Mouse (Mus musculus) liver, embryonic 16.5 days (tissue): ENCODE data around the gene Ilvbl. TPM values are rescaled to one million over a fixed set of nuclear protein-coding genes. Genes with fewer than 3 reads are reported as not detected.
"Not testable (repeated sequence)": the region's sequence is repeated elsewhere in the genome, so short reads cannot be mapped to it uniquely, and the experiment has no call there.

Source experiments
- ATAC-seq: fragments of 200-750 bp; cut with Nextera tagmentation; 2 replicates; pipeline ENCODE4 v1.8.0; 2017; ENCODE audit warnings: low read depth, mild to moderate bottlenecking, moderate number of reproducible peaks, moderate library complexity
- H3K27ac ChIP-seq: fragments of 300-500 bp; sonication (generic); 2 replicates; pipeline ENCODE4 v1.5.1; 2014; ENCODE audit warnings: mild to moderate bottlenecking, low read length
- H3K27me3 ChIP-seq: fragments of 300-500 bp; sonication (generic); 2 replicates; pipeline ENCODE4 v1.6.1; 2014; ENCODE audit warnings: low read depth, low read length, mixed read lengths; ENCODE audit not compliant: control insufficient read depth, insufficient read depth
- H3K36me3 ChIP-seq: fragments of 300-500 bp; sonication (generic); 2 replicates; pipeline ENCODE4 v1.6.1; 2014; ENCODE audit warnings: mild to moderate bottlenecking; ENCODE audit not compliant: control insufficient read depth, insufficient read depth
- H3K4me1 ChIP-seq: fragments of 300-500 bp; sonication (generic); 2 replicates; pipeline ENCODE4 v1.6.1; 2014; ENCODE audit warnings: low read depth, low read length, mixed read lengths; ENCODE audit not compliant: control insufficient read depth
- H3K4me2 ChIP-seq: fragments of 300-500 bp; sonication (generic); 2 replicates; pipeline ENCODE4 v1.6.1; 2014; ENCODE audit warnings: low read depth, low read length, mixed read lengths
- H3K4me3 ChIP-seq: fragments of 300-500 bp; sonication (generic); 2 replicates; pipeline ENCODE4 v1.5.1; 2014; ENCODE audit warnings: low read depth, mild to moderate bottlenecking, low read length
- H3K9ac ChIP-seq: fragments of 300-500 bp; sonication (generic); 2 replicates; pipeline ENCODE4 v1.6.1; 2014; ENCODE audit warnings: low read depth, low read length
- H3K9me3 ChIP-seq: fragments of 300-500 bp; sonication (generic); replicated peaks from 2 replicates; pipeline ENCODE4 v1.6.1; 2016; ENCODE audit warnings: low read length; ENCODE audit not compliant: control insufficient read depth
- WGBS: fragments of 180-500 bp; shearing (Covaris S2); extraction: QIAGEN DNeasy Blood & Tissue Kit; methylation state at CpG from one replicate; pipeline ENCODE4 v1.1.7; 2014; ENCODE audit not compliant: insufficient replicate concordance; 5-methylcytosine and 5-hydroxymethylcytosine counted together
- polyA plus RNA-seq: library from polyadenylated mRNA; unstranded; fragments of >200 nt; fragmentation: Nextera tagmentation; extraction: Ambion mirVana; gene quantifications from 2 replicates; pipeline ENCODE4 v1.2.1, GENCODE M21; 2015

Ilvbl gene
- polyA plus RNA-seq, result 13.7 and 14.6 TPM in 2 replicates

- no peaks in the 10 kb centered on the region for H3K9me3 ChIP-seq
- ATAC-seq, result peak; percentile 86
- peak within 1 kb of the TSS; percentile 78 for H3K9ac ChIP-seq
Observed at GRCm38 (mm10) chr10:78574250-78575104, at the start of gene Ilvbl. Gene Ilvbl, plus strand, starts transcription at chr10:78574346.

DNA sequence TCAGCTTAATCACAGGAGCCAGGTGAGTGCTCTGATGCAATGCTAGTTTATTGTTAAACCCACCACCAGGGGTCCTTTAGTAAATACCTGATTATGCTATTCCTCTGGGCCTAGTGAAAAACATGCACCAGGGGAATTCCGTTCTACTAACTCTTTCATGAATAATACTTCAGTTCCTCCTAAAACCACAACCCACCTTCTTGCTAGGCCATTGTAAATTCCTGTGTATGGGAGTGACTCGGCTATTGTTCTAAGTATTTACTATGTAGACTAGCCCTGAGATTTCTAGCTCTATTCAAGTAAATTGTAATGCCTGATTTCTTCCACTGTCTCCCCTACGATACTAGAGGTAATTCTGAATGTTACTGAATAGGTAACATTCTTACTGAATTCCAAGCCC, 49.1 kb upstream of the Ilvbl start:
- not testable (repeated sequence) for H3K36me3 ChIP-seq, H3K27ac ChIP-seq, H3K27me3 ChIP-seq, H3K4me2 ChIP-seq, H3K9ac ChIP-seq, ATAC-seq, H3K9me3 ChIP-seq, H3K4me3 ChIP-seq, H3K4me1 ChIP-seq
- 50% methylated on average over 3 of the region's 3 CpGs for WGBS

More at GRCm38 (mm10) chr10:78574250-78575104, at the start of gene Ilvbl:
- peaks cover 22% of the 10 kb centered on the region for H3K4me1 ChIP-seq
- H3K27me3 ChIP-seq, result no peaks in the 10 kb centered on the region
- H3K27ac ChIP-seq, result peak within 1 kb of the TSS; percentile 89
- H3K4me3 ChIP-seq, result peak within 1 kb of the TSS; percentile 80
- peak within 1 kb of the TSS; percentile 96 for H3K4me2 ChIP-seq
- H3K36me3 ChIP-seq, result no peaks in the 10 kb centered on the region
- under 1% methylated on average over 51 of the region's 51 CpGs for WGBS

- no peaks in the 10 kb centered on the region for H3K27me3 ChIP-seq
- no peak overlapping the region for H3K4me2 ChIP-seq
- no peak overlapping the region for H3K9ac ChIP-seq
- H3K4me1 ChIP-seq, result no peaks in the 10 kb centered on the region
- no peak overlapping the region for H3K4me3 ChIP-seq
- H3K27ac ChIP-seq, result no peak overlapping the region
- WGBS, result 45% methylated on average over 4 of the region's 4 CpGs
- H3K9me3 ChIP-seq, result no peaks in the 10 kb centered on the region
- no peak for ATAC-seq
- H3K36me3 ChIP-seq, result no peaks in the 10 kb centered on the region
Observed at GRCm38 (mm10) chr10:78525511-78525910, 48.6 kb upstream of the Ilvbl start.

DNA sequence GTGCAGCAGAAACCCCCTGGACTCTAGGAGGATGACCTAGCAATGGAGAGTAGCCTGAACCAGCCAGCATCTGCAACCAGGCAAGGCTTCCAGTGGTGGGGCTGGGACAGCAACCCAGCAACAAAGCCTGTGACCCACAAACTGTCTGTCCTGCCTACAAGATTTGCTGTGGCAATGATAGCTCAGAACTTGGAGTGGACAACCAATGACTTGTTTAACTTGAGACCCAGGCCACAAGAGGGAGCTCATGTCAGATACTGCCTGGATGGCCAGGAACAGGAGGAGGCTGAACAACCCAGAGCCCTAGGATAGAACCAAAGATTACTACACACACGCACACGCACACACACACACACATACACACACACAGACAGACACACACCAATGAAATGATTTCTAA, 33.2 kb upstream of the Ilvbl start:
- H3K9ac ChIP-seq, result no peak overlapping the region
- H3K27me3 ChIP-seq, result no peaks in the 10 kb centered on the region
- no peaks in the 10 kb centered on the region for H3K36me3 ChIP-seq
- no peaks in the 10 kb centered on the region for H3K9me3 ChIP-seq
- H3K4me2 ChIP-seq, result no peak overlapping the region
- no peak overlapping the region for H3K27ac ChIP-seq
- H3K4me1 ChIP-seq, result no peaks in the 10 kb centered on the region
- WGBS, result 58% methylated on average over 2 of the region's 2 CpGs
- no peak overlapping the region for H3K4me3 ChIP-seq
- no peak for ATAC-seq

GRCm38 (mm10) chr10:78565070-78565469, 9.1 kb upstream of the Ilvbl start:
- H3K4me2 ChIP-seq, result no peak overlapping the region
- ATAC-seq, result no peak
- H3K9ac ChIP-seq, result no peak overlapping the region
- no peak overlapping the region for H3K27ac ChIP-seq
- H3K4me1 ChIP-seq, result no peaks in the 10 kb centered on the region
- 63% methylated on average over 1 of the region's 1 CpGs for WGBS
- no peak overlapping the region for H3K4me3 ChIP-seq
- no peaks in the 10 kb centered on the region for H3K27me3 ChIP-seq
- H3K36me3 ChIP-seq, result no peaks in the 10 kb centered on the region
- no peaks in the 10 kb centered on the region for H3K9me3 ChIP-seq

DNA sequence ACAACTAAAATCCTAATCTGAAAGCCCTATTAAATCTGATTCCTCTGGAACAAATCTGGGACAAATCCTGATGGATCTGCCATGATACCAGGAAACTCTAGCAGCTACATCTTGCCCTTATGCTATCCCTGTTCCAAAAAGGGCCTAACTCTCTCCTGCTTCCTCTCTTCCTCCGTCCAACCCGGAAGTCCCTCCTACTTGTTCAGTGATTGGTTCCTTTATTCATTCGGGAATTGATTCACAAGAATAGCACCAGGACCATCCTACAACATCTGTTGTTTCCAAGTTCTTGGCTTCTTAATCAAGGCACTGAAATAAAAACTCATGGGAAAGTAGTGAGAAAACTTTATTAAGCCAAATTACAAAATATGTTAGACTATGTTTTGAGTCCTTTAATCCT, 5.0 kb upstream of the Ilvbl start:
- ATAC-seq, result no peak
- Histone ChIP-seq H3K36me3 (no peaks in the 10 kb centered on the region), H3K27me3 (no peaks in the 10 kb centered on the region), H3K27ac (no peak overlapping the region), H3K4me3 (no peak overlapping the region), H3K4me2 (no peak overlapping the region), H3K9me3 (no peaks in the 10 kb centered on the region), H3K9ac (no peak overlapping the region), H3K4me1 (peaks cover 3% of the 10 kb centered on the region)
- WGBS, result 69% methylated on average over 3 of the region's 3 CpGs

GRCm38 (mm10) chr10:78569686-78570085, 4.5 kb upstream of the Ilvbl start:
- ATAC-seq, result no peak
- no peaks in the 10 kb centered on the region for H3K27me3 ChIP-seq
- H3K4me1 ChIP-seq, result peaks cover 4% of the 10 kb centered on the region
- no peaks in the 10 kb centered on the region for H3K36me3 ChIP-seq
- no peaks in the 10 kb centered on the region for H3K9me3 ChIP-seq
- no peak overlapping the region for H3K9ac ChIP-seq
- no peak overlapping the region for H3K27ac ChIP-seq
- no peak overlapping the region for H3K4me2 ChIP-seq
- no peak overlapping the region for H3K4me3 ChIP-seq
- WGBS, result 40% methylated on average over 3 of the region's 3 CpGs

- H3K27ac ChIP-seq, result no peak overlapping the region
- H3K4me3 ChIP-seq, result no peak overlapping the region
- H3K9me3 ChIP-seq, result no peaks in the 10 kb centered on the region
- H3K36me3 ChIP-seq, result no peaks in the 10 kb centered on the region
- H3K4me2 ChIP-seq, result no peak overlapping the region
- ATAC-seq, result no peak
- H3K4me1 ChIP-seq, result peaks cover 9% of the 10 kb centered on the region
- H3K9ac ChIP-seq, result no peak overlapping the region
- 53% methylated on average over 6 of the region's 6 CpGs for WGBS
- no peaks in the 10 kb centered on the region for H3K27me3 ChIP-seq
Observed at GRCm38 (mm10) chr10:78570416-78570815, 3.7 kb upstream of the Ilvbl start.

GRCm38 (mm10) chr10:78570897-78571296, 3.2 kb upstream of the Ilvbl start:
- no peaks in the 10 kb centered on the region for H3K9me3 ChIP-seq
- H3K4me1 ChIP-seq, result peaks cover 14% of the 10 kb centered on the region
- no peak overlapping the region for H3K4me2 ChIP-seq
- no peak overlapping the region for H3K27ac ChIP-seq
- H3K9ac ChIP-seq, result no peak overlapping the region
- H3K36me3 ChIP-seq, result no peaks in the 10 kb centered on the region
- H3K27me3 ChIP-seq, result no peaks in the 10 kb centered on the region
- no peak for ATAC-seq
- no peak overlapping the region for H3K4me3 ChIP-seq
- WGBS, result 58% methylated on average over 2 of the region's 2 CpGs
